Mouse (Mus musculus): Measurements from ENCODE around the gene Parp6. TPM values are rescaled to one million over a fixed set of nuclear protein-coding genes. Genes with fewer than 3 reads are reported as not detected.

Gene Parp6
- total RNA-seq, 2 experiments from 2014 or later: 15.6 to 19.3 TPM

- intact Hi-C loops (cut with DNase I): loop anchor here (5.0 kb wide), 1 partner anchor 111 kb away; no protein-coding TSS in a partner anchor
- peak in 1 of 2 experiments; percentile 48 for DNase-seq
Measured at GRCm38 (mm10) chr9:59678313-59678712, 61.2 kb downstream of the Parp6 start.

- intact Hi-C loops (cut with DNase I): loop anchor here (5.0 kb wide), 1 partner anchor 113 kb away; no protein-coding TSS in a partner anchor
- DNase-seq: peak; percentile 84
Measured at GRCm38 (mm10) chr9:59679678-59680533, 62.8 kb downstream of the Parp6 start, which contains the start of gene Gramd2. TSS of gene Gramd2 (plus strand) at chr9:59680144.

- no peak for DNase-seq
- intact Hi-C loops (cut with DNase I): no loop called here
Measured at GRCm38 (mm10) chr9:59680534-59680875, 63.4 kb downstream of the Parp6 start.

GRCm38 (mm10) chr9:59684020-59684419 lies 66.9 kb downstream of the Parp6 start:
- intact Hi-C loops (cut with DNase I): no loop called here
- DNase-seq: no peak

GRCm38 (mm10) chr9:59687416-59688046 lies 70.4 kb downstream of the Parp6 start:
- intact Hi-C loops (cut with DNase I): no loop called here
- no peak for DNase-seq

- peak; percentile 93 for DNase-seq
- intact Hi-C loops (cut with DNase I): no loop called here
Measured at GRCm38 (mm10) chr9:59691635-59692094, 74.6 kb downstream of the Parp6 start.

GRCm38 (mm10) chr9:59692145-59692544 lies 75.1 kb downstream of the Parp6 start:
- intact Hi-C loops (cut with DNase I): no loop called here

GRCm38 (mm10) chr9:59694571-59695450 lies 77.7 kb downstream of the Parp6 start:
- intact Hi-C loops (cut with DNase I): no loop called here
- no peak for DNase-seq

More at GRCm38 (mm10) chr9:59692145-59692544, 75.1 kb downstream of the Parp6 start:
- DNase-seq: peak; percentile 42 to 58

GRCm38 (mm10) chr9:59695451-59695813 lies 78.3 kb downstream of the Parp6 start:
- intact Hi-C loops (cut with DNase I): no loop called here
- DNase-seq: peak in 1 of 2 experiments; percentile 46

GRCm38 (mm10) chr9:59696381-59696780 lies 79.3 kb downstream of the Parp6 start:
- DNase-seq: no peak
- intact Hi-C loops (cut with DNase I): no loop called here

Other genes with a start within 250 kb of the Parp6 start
- gene Arih1, start 130.7 kb upstream of the Parp6 start, total RNA-seq (2021): 10 to 100 TPM; 83.9 to 90.7 TPM
- gene Hexa, start 77.7 kb upstream of the Parp6 start, total RNA-seq (2021): 10 to 100 TPM; 33.1 to 38.1 TPM
- gene Tmem202, start 77.4 kb upstream of the Parp6 start, total RNA-seq (2021): under 1 TPM; 0.22 to 0.31 TPM
- gene Celf6, start 39.4 kb upstream of the Parp6 start, total RNA-seq (2021): not detected
- gene Pkm, start 39.1 kb downstream of the Parp6 start, total RNA-seq (2021): 1,000 to 10,000 TPM; 1,252 to 1,287 TPM
- gene Gramd2, start 62.9 kb downstream of the Parp6 start, total RNA-seq (2021): under 1 TPM in 1 of 2 experiments, not detected in 1; 0.26 TPM
- 1 to 10 TPM; 4.4 to 8.3 TPM for gene Senp8, start 133.4 kb downstream of the Parp6 start, total RNA-seq (2021)
- gene Myo9a, start 133.6 kb downstream of the Parp6 start, total RNA-seq (2021): 10 to 100 TPM; 19.3 to 21.0 TPM